Mouse (Mus musculus) embryonic facial prominence, embryonic 10.5 days (tissue): Measurements from ENCODE around the gene Hist1h3d. TPM values are rescaled to one million over a fixed set of nuclear protein-coding genes. Genes with fewer than 3 reads are reported as not detected.
"Not testable (repeated sequence)": the region's sequence is repeated elsewhere in the genome, so short reads cannot be mapped to it uniquely, and the experiment has no call there.

Experiments used
- DNase-seq: peaks from one replicate; pipeline ENCODE4 v3.0.0-alpha.2; 2017; ENCODE audit warnings: low spot score
- H3K27ac ChIP-seq: fragments of 300-500 bp; sonication (generic); replicated peaks from 2 replicates; pipeline ENCODE4 v1.5.1; 2016; ENCODE audit warnings: mild to moderate bottlenecking
- H3K27me3 ChIP-seq: fragments of 300-500 bp; sonication (generic); replicated peaks from 2 replicates; pipeline ENCODE4 v1.6.1; 2016; ENCODE audit warnings: low read depth, mild to moderate bottlenecking; ENCODE audit not compliant: poor library complexity, severe bottlenecking
- H3K36me3 ChIP-seq: fragments of 300-500 bp; sonication (generic); replicated peaks from 2 replicates; pipeline ENCODE4 v1.6.1; 2016; ENCODE audit warnings: mild to moderate bottlenecking, moderate library complexity
- H3K4me1 ChIP-seq: fragments of 300-500 bp; sonication (generic); 2 replicates; pipeline ENCODE4 v1.6.1; 2016
- H3K4me3 ChIP-seq: fragments of 300-500 bp; sonication (generic); 2 replicates; pipeline ENCODE4 v1.5.1; 2016; ENCODE audit warnings: mild to moderate bottlenecking, moderate library complexity
- H3K9me3 ChIP-seq: fragments of 300-500 bp; sonication (generic); 2 replicates; pipeline ENCODE4 v1.6.1; 2016; ENCODE audit warnings: mild to moderate bottlenecking
- WGBS: fragments of 180-500 bp; shearing (Covaris S2); methylation state at CpG from one replicate; pipeline ENCODE4 v1.1.7; 2016; 5-methylcytosine and 5-hydroxymethylcytosine counted together
- polyA plus RNA-seq: library from polyadenylated mRNA; unstranded; fragments of >200 nt; fragmentation: Nextera tagmentation; extraction: Ambion mirVana; gene quantifications from 2 replicates; pipeline ENCODE4 v1.2.1, GENCODE M21; 2016

Hist1h3d gene
- polyA plus RNA-seq, 1 experiment from 2014 or later, result 9.3 TPM

DNA sequence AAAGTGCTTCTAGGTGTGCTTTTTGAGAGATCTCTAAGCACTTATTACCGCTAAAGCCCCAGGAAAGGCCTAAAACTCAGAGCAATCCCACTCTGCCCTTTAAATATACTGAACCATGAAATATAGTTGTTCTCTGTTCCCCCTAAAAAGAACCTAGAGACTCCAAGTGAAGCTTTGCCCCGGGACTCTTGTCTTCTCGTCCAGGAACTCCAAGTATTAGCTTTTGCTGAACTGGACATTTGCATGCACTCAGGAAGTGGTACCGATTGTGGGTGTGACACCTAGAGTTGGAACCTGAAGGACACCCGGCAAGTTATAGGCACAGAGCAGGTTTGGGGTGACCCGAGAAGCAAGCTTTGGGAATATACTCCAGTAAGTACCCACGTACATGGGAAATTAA, 15.6 kb downstream of the Hist1h3d start:
- no peaks in the 10 kb centered on the region for H3K36me3 ChIP-seq
- no peaks in the 10 kb centered on the region for H3K9me3 ChIP-seq
- peaks cover 17% of the 10 kb centered on the region for H3K4me1 ChIP-seq
- no peak for DNase-seq
- no peak overlapping the region for H3K27ac ChIP-seq
- H3K4me3 ChIP-seq, result no peak overlapping the region
- H3K27me3 ChIP-seq, result no peaks in the 10 kb centered on the region
- WGBS, result 93% methylated on average over 7 of the region's 7 CpGs

DNA sequence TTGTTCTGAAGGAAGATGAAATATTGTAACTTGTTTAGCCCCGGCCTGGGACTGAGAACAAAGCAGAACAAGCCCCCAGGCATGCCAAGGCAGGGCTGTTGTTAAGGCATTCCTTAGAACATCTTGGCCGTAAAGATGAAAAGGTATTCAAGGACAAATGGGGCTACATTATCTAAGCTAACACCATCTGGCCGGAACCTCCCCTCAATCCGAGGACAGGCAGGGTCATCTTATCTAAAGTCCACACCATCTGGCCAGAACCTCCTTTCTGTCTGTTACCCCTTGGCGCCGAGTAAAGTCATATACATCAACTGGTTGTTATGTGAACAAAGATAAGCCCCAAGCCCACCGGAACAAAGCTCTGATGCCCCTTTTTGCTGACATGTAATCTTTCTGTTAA, 16.3 kb downstream of the Hist1h3d start:
- not testable (repeated sequence) for H3K9me3 ChIP-seq, H3K4me3 ChIP-seq, H3K27me3 ChIP-seq, H3K27ac ChIP-seq, H3K36me3 ChIP-seq, DNase-seq
- H3K4me1 ChIP-seq, result peaks cover 13% of the 10 kb centered on the region
- 90% methylated on average over 7 of the region's 7 CpGs for WGBS

DNA sequence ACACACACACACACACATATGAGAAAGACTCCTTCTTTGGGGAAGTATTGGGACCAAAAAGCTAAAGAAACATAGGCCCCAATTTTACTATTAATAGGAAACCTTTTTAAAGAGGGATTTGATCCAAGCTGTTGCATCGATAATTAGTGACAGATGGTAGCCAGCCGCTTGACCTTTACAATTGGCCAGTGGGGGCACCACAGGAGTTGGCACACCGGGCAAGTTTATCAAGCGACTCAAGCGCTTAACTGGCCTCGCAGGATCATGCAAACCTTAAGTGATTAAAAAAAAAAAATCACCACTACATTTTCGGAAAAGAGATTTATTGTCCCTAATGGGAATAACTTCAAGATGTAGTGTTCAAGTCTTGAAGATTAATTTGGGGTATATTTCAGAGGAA, 17.1 kb downstream of the Hist1h3d start:
- Histone ChIP-seq H3K27me3 (no peaks in the 10 kb centered on the region), H3K27ac (0 out of 2 replicates have a peak overlapping the region, but pooled peaks have one; percentile 54), H3K9me3 (no peaks in the 10 kb centered on the region), H3K4me3 (no peak overlapping the region), H3K4me1 (peaks cover 10% of the 10 kb centered on the region), H3K36me3 (no peaks in the 10 kb centered on the region)
- 79% methylated on average over 7 of the region's 7 CpGs for WGBS
- no peak for DNase-seq

DNA sequence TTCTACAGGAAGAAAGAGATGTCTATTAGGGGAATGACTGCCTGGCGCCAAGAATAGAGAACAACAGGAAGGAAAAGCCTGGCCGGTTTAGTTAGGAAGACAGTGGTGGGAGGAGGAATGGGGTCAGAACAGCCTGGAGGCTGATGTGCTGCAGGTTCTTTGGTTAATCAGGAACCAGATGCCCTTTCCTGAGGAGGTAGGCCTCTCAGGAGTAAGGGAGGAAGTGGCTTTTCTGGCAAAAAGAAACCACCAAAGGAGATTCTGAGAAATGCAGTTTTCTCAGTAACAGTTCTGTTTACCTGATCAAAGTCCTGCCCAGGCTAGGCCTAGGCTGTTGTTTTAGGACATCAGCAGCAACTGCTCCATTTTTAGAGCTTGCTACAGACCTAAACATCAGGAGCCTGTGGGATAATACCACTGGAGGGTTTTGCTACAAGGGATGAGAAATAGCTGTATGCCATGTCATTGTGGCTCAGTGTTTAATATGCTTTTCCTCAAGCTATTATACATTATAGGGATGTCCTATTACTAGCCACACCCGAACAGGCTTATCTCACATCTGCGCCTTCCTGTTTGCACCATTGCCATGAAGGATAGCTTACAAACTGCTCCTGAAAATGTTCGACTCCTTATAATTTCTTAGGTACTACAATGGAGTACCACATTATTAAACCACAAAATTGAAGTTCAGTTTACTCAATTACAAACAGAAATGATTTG, 17.6 kb downstream of the Hist1h3d start:
- DNase-seq, result no peak
- Histone ChIP-seq H3K36me3 (no peaks in the 10 kb centered on the region), H3K4me1 (peaks cover 10% of the 10 kb centered on the region), H3K9me3 (no peaks in the 10 kb centered on the region), H3K4me3 (no peak overlapping the region), H3K27ac (peak overlapping the region; percentile 54), H3K27me3 (no peaks in the 10 kb centered on the region)
- WGBS, result 78% methylated on average over 5 of the region's 5 CpGs

DNA sequence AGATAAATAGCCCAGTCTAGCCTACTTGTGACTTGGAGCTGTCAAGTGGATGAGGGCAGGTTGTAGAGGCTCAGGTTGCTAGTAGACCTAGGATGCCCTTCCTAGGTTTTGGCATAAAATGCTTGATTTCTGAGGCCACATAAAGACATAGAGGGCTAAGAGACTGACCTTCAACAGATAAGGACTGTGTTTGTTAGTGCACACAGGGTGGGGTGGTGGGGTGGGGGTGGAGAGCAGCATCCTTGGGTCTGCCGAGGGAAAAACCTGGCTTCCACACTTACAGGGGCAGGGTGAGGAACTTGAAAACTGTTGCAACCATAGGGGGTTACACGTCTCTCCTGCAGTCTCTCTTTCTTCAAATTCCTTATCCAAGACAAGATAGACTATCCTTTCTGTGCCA, 19.6 kb downstream of the Hist1h3d start:
- DNase-seq, result no peak
- WGBS, result 73% methylated on average over 2 of the region's 2 CpGs
- no peaks in the 10 kb centered on the region for H3K36me3 ChIP-seq
- no peaks in the 10 kb centered on the region for H3K27me3 ChIP-seq
- H3K9me3 ChIP-seq, result no peaks in the 10 kb centered on the region
- H3K27ac ChIP-seq, result no peak overlapping the region
- H3K4me1 ChIP-seq, result peaks cover 10% of the 10 kb centered on the region
- no peak overlapping the region for H3K4me3 ChIP-seq

DNA sequence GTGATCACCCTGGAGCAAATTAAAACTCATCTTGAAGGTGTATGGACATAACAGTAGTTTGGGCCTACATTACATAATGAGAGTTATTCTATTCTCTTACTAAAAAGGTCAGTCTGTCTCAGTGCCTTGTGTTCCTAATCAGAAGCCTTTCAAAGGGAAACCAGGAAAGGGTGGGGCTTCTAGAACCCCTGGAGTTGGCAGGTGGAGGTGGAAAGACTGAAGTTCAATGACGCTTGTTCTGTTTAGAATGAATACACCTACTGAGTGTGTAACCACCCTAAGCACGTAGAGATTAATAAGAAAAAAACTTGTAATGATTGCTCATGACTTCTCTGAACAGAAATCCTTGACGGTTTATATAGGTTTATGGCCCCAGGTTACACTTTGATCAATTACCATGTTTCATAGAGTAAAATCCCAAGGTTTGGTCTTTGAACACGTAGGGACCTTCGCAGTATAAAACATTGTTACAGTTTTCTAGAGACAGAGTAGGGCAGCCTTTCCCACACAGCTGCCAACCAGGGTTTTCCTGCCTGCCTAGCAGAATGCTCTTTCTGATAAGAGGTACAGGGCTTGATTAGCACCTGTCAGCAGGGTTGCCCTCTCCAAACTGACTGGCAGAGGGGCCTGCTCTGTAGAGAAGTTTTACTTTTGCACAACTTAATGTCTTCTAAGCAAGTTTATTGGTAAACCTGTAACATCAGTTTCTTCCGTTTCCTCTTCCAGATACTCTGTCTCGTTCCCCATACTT, 20.2 kb downstream of the Hist1h3d start:
- Histone ChIP-seq H3K4me3 (no peak overlapping the region), H3K4me1 (peaks cover 10% of the 10 kb centered on the region), H3K9me3 (no peaks in the 10 kb centered on the region), H3K36me3 (no peaks in the 10 kb centered on the region), H3K27me3 (no peaks in the 10 kb centered on the region), H3K27ac (no peak overlapping the region)
- DNase-seq, result no peak
- WGBS, result 85% methylated on average over 7 of the region's 7 CpGs

DNA sequence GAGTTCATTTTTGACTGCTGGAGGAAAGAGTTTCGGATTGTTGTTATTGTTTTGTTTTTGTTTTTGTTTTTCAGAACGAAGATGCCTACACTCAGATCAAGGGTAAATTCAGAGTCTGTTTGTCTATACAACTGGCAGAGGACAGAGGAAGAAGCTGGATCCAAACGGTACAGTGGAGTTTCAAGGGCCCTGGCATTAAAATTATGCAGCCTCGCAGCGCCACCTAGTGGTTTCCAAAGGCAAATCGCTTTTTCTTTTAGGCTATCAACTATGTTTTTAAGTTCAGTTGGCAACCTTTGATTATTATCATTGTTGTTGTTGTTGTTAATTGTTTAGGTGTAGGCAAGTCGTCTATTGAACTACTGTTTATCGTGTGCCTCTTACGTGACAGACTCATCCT, 22.4 kb downstream of the Hist1h3d start:
- Histone ChIP-seq H3K4me3 (no peak overlapping the region), H3K27me3 (no peaks in the 10 kb centered on the region), H3K4me1 (peaks cover 4% of the 10 kb centered on the region), H3K36me3 (no peaks in the 10 kb centered on the region), H3K9me3 (no peaks in the 10 kb centered on the region), H3K27ac (no peak overlapping the region)
- peak; percentile 76 for DNase-seq
- WGBS, result 8% methylated on average over 9 of the region's 9 CpGs

DNA sequence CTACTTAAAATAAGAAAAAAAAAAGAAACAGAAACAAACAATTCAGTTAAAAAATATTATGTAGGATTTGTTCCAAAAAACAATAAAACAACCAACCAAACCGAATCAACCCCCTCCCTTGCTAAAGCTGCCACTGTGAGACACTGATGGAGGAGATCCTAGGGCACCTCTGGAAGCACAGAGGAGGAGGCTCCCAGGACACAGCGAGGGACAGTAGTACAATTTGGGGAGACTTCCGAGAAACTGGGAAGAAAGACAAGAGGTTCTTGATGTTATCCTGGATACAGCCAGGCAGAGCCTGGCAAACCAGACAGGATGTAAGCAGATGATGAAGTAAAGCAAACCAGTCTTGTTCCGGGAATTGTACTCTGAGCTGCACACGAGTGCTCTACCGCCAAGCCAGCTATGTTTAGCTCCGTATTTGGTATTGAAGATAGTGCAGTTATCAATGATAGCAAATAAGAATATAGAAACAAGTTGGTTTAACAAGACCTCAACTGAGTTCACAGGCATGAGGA, 27.7 kb downstream of the Hist1h3d start:
- H3K4me3 ChIP-seq, result no peak overlapping the region
- no peaks in the 10 kb centered on the region for H3K9me3 ChIP-seq
- 81% methylated on average over 7 of the region's 7 CpGs for WGBS
- no peaks in the 10 kb centered on the region for H3K27me3 ChIP-seq
- no peaks in the 10 kb centered on the region for H3K4me1 ChIP-seq
- no peaks in the 10 kb centered on the region for H3K36me3 ChIP-seq
- no peak for DNase-seq
- no peak overlapping the region for H3K27ac ChIP-seq

DNA sequence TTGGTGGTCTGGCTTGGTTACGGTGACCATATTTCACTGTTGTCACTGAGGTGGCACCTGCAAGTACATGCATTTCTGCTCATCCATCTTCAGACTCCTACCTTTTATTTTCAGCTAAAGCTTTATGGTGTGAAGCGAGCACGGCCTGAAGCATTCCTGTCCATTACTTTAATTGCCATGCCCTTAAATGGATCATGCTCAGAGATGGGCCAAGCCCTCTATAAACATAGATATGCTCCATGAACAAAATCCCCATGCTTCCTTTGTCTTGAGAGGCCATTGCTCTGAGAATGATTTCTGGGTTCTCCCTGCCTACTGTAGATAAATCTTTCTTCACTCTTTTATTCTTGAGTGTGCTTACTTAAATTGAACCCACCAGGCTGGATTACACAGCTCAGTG, 28.9 kb downstream of the Hist1h3d start:
- 89% methylated on average over 3 of the region's 3 CpGs for WGBS
- H3K9me3 ChIP-seq, result no peaks in the 10 kb centered on the region
- DNase-seq, result no peak
- no peak overlapping the region for H3K4me3 ChIP-seq
- no peaks in the 10 kb centered on the region for H3K4me1 ChIP-seq
- H3K27ac ChIP-seq, result no peak overlapping the region
- no peaks in the 10 kb centered on the region for H3K36me3 ChIP-seq
- H3K27me3 ChIP-seq, result no peaks in the 10 kb centered on the region

DNA sequence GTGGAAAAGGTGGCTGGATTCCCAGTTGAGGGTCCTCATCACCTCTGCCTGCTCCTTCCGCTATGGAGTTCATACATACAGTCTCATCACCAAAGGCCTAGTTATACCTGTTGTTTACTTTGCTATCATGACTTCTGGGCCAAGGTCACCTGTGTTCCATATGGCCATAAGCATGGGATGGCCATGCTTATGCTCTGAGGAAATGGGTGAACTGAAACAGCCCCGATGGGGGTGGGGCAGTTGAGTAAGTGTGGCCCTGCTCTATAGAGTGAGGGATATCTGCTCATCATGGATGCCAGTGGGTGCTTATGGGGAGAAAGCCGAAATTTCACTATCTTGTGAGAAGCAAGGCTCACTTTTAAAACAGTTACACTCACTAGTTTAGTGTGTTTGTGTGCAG, 29.5 kb downstream of the Hist1h3d start:
- no peak overlapping the region for H3K27ac ChIP-seq
- DNase-seq, result no peak
- 89% methylated on average over 3 of the region's 3 CpGs for WGBS
- no peaks in the 10 kb centered on the region for H3K9me3 ChIP-seq
- no peaks in the 10 kb centered on the region for H3K27me3 ChIP-seq
- H3K4me1 ChIP-seq, result no peaks in the 10 kb centered on the region
- no peak overlapping the region for H3K4me3 ChIP-seq
- H3K36me3 ChIP-seq, result no peaks in the 10 kb centered on the region

DNA sequence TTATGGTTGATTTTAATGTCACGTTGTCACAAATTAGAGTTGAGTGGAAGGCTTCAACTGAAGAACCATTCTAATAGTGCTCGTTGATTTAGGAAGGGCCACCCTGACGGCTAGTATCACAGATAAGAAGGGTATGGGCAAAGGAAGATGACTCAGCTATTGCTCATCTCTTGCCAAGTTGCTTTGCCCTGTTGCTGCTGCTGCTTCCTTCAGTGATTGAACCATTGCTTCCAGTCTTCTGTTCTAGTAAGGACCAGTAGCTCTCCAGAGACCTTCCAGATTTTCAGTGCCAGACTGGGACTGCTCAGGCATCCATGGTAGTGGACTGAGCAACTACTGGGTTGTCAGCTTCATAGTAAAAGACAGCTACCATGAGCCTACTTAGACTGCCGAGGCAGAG, 33.6 kb downstream of the Hist1h3d start:
- no peaks in the 10 kb centered on the region for H3K4me1 ChIP-seq
- no peaks in the 10 kb centered on the region for H3K27me3 ChIP-seq
- no peaks in the 10 kb centered on the region for H3K36me3 ChIP-seq
- no peak for DNase-seq
- 86% methylated on average over 4 of the region's 4 CpGs for WGBS
- no peak overlapping the region for H3K4me3 ChIP-seq
- no peak overlapping the region for H3K27ac ChIP-seq
- H3K9me3 ChIP-seq, result no peaks in the 10 kb centered on the region

DNA sequence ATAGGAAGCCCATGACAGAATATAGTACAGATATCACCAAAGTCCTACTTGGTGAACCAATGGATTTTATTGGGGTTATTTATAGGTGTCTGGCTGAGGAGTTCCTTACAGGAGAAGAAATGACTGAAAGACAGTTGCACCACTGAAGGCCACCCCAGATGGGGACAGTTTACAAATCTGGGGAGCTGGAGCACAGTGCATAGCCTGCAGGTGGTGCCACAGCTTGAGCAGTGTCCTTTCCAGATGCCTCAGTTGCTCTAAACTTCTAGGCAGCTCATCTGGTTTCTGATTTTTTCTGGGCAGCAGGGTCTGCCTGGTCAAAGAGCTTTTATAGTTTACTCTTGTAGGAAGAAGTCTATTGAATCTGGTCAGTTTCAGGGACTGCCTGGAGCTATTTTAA, 34.3 kb downstream of the Hist1h3d start:
- Histone ChIP-seq H3K36me3 (no peaks in the 10 kb centered on the region), H3K4me1 (no peaks in the 10 kb centered on the region), H3K27me3 (no peaks in the 10 kb centered on the region), H3K9me3 (no peaks in the 10 kb centered on the region), H3K4me3 (no peak overlapping the region), H3K27ac (no peak overlapping the region)
- no peak for DNase-seq

DNA sequence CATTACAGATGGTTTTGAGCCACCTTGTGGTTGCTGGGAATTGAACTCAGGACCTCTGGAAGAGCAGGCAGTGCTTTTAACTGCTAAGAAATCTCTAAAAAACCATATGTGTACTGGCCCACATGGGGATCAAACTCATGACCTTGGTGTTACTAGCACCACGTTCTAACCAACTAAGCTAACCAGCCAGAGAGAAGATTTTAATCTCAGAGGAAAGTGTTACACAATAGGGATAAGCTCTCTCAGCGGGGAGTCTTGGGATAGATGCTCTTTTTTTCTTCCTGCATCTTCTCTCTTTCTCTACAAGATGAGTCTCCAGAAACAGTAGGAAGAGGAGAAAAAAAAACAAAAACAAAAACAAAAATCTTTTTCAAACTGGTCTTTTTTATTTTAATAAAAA, 34.8 kb downstream of the Hist1h3d start:
- 70% methylated on average over 2 of the region's 2 CpGs for WGBS
- Histone ChIP-seq H3K27me3 (no peaks in the 10 kb centered on the region), H3K36me3 (no peaks in the 10 kb centered on the region), H3K9me3 (no peaks in the 10 kb centered on the region), H3K27ac (no peak overlapping the region), H3K4me3 (no peak overlapping the region), H3K4me1 (no peaks in the 10 kb centered on the region)
- DNase-seq, result no peak
